Mouse (Mus musculus) kidney, adult 2 months (tissue): Measurements from ENCODE around the gene Exoc6. TPM values are rescaled to one million over a fixed set of nuclear protein-coding genes. Genes with fewer than 3 reads are reported as not detected.

ENCODE experiments used
- DNase-seq: peaks from one replicate; pipeline ENCODE4 v3.0.0; 2021
- H3K27ac ChIP-seq: fragments of 200-500 bp; 2 replicates; pipeline ENCODE4 v1.5.1; 2012; ENCODE audit warnings: low read depth, low read length, control low read depth, inconsistent platforms; ENCODE audit not compliant: insufficient read depth
- H3K27me3 ChIP-seq: fragments of 200-500 bp; replicated peaks from 2 replicates; pipeline ENCODE4 v1.6.1; 2012; ENCODE audit warnings: mild to moderate bottlenecking, moderate library complexity, low read length, inconsistent platforms; ENCODE audit not compliant: control insufficient read depth, insufficient read depth
- H3K36me3 ChIP-seq: fragments of 200-500 bp; 2 replicates; pipeline ENCODE4 v1.6.1; 2012; ENCODE audit warnings: mild to moderate bottlenecking, moderate library complexity, low read length, inconsistent platforms; ENCODE audit not compliant: control insufficient read depth, insufficient read depth
- H3K4me1 ChIP-seq: fragments of 200-500 bp; 2 replicates; pipeline ENCODE4 v1.6.1; 2011; ENCODE audit warnings: low read length; ENCODE audit not compliant: control insufficient read depth, insufficient read depth
- H3K4me3 ChIP-seq: fragments of 200-500 bp; 2 replicates; pipeline ENCODE4 v1.5.1; 2011; ENCODE audit warnings: mild to moderate bottlenecking, low read depth, low read length, control low read depth; ENCODE audit not compliant: insufficient read depth
- CTCF ChIP-seq: fragments of 200-500 bp; conservative IDR thresholded peaks from 2 replicates; pipeline ENCODE4 v1.5.1; 2011; ENCODE audit warnings: low read depth, mild to moderate bottlenecking, control low read depth, low read length, moderate library complexity, mixed read lengths; ENCODE audit not compliant: insufficient read depth, insufficient read length
- POLR2A ChIP-seq: fragments of 200-500 bp; IDR thresholded peaks from one replicate; pipeline ENCODE4 v1.6.1; 2011; ENCODE audit warnings: low read depth, low read length, control low read depth
- WGBS: fragments of 180-500 bp; shearing (Covaris S2); methylation state at CpG from one replicate; pipeline ENCODE4 v1.1.7; 2018; 5-methylcytosine and 5-hydroxymethylcytosine counted together
- polyA plus RNA-seq: library from polyadenylated mRNA; depleted of rRNA; stranded (reverse); fragments of >200 nt; gene quantifications from 2 replicates; pipeline ENCODE4 v1.2.3, GENCODE M21; 2012

Gene Exoc6
- polyA plus RNA-seq, 1 experiment: 28.8 TPM

DNA sequence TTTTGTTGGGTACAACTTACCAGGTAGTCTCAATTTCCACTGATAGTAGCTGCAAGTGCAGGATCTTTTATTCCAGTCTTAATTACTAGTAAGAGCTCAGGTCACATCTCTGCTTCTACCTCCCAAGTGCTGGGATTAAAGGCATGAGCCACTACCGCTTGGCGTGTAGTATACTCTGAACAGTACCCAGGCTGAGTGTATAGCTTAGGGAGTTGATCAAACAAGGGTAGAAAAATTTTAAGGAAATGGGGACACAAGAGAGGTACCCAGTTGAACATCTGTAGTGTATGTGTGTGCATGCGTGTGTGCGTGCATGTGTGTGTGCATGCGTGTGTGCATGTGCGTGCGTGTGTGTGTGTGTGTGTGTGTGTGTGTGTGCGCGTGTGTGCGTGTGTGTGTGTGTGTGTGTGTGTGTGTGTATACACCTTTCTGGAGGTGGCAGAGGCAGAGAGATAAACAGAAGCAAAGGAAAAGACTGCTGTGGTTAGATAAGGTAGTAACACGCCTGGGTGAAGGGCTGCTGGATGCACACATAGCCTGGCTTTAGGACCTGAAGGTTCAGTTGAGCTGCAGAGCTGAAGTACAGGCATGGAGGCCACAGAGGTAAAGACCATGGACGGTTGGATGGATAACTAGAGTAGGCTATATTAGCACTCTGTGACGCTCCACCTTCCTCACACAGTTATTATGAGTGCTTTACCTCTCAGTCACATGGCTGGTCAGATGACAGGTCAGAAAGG is 117.8 kb downstream of the Exoc6 start:
- no peak overlapping the region for H3K4me3 ChIP-seq
- no peaks in the 10 kb centered on the region; the same call in 1 of the 2 replicates for H3K36me3 ChIP-seq
- no peak overlapping the region for H3K27ac ChIP-seq
- no peaks in the 10 kb centered on the region for H3K27me3 ChIP-seq
- no peak for DNase-seq
- TF ChIP-seq CTCF (no peak), POLR2A (no peak)
- H3K4me1 ChIP-seq: 0 out of 2 replicates have a peak, but pooled peaks cover 3% of the 10 kb centered on the region
- 75% methylated on average over 13 of the region's 13 CpGs for WGBS

DNA sequence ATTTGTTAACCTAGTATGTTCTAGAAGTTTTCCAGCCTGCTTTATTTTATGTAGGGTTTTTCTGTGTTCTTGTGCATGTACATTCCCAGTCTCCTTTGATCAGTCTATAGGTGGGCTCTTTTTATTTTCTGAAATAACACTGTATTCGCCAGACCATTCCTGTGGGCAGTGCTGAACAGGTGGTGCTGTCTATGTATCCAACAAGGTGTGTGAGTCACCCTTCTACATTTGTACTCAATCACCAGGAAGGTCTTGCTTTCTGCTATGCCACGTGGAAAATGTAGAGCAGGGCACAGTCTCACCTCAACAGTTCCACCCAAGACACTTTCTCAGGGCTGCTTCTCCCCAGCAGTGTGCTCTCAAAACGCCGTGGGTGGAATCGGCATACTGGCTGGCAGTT is 118.4 kb downstream of the Exoc6 start:
- WGBS: 87% methylated on average over 5 of the region's 5 CpGs
- Histone ChIP-seq H3K4me1 (0 out of 2 replicates have a peak, but pooled peaks cover 2% of the 10 kb centered on the region), H3K27me3 (no peaks in the 10 kb centered on the region), H3K27ac (no peak overlapping the region), H3K4me3 (no peak overlapping the region), H3K36me3 (no peaks in the 10 kb centered on the region; the same call in 1 of the 2 replicates)
- no peak for TF ChIP-seq CTCF
- no peak for TF ChIP-seq POLR2A
- no peak for DNase-seq

- Histone ChIP-seq H3K27ac (no peak overlapping the region), H3K27me3 (no peaks in the 10 kb centered on the region), H3K4me1 (no peaks in the 10 kb centered on the region), H3K4me3 (no peak overlapping the region), H3K36me3 (no peaks in the 10 kb centered on the region; the same call in 1 of the 2 replicates)
- TF ChIP-seq POLR2A (no peak), CTCF (no peak)
- 75% methylated on average over 5 of the region's 5 CpGs for WGBS
- no peak for DNase-seq
These were observed 119.3 kb downstream of the Exoc6 start for GRCm38 (mm10) chr19:37669486-37669885.

- no peak overlapping the region for H3K27ac ChIP-seq
- no peak for DNase-seq
- H3K36me3 ChIP-seq: no peaks in the 10 kb centered on the region
- no peaks in the 10 kb centered on the region for H3K4me1 ChIP-seq
- no peak overlapping the region for H3K4me3 ChIP-seq
- no peaks in the 10 kb centered on the region for H3K27me3 ChIP-seq
- WGBS: 53% methylated on average over 12 of the region's 12 CpGs
- no peak for TF ChIP-seq CTCF
- TF ChIP-seq POLR2A: no peak
These were observed 123.2 kb downstream of the Exoc6 start for GRCm38 (mm10) chr19:37673393-37673792.

GRCm38 (mm10) chr19:37685281-37685680 is 135.1 kb downstream of the Exoc6 start, which contains the start of gene Cyp26c1:
Gene Cyp26c1, plus strand, starts transcription at chr19:37685581.
- H3K36me3 ChIP-seq: peaks cover 2% of the 10 kb centered on the region
- no peak for TF ChIP-seq CTCF
- no peak for TF ChIP-seq POLR2A
- H3K4me1 ChIP-seq: no peaks in the 10 kb centered on the region
- no peak for DNase-seq
- no peaks in the 10 kb centered on the region for H3K27me3 ChIP-seq
- WGBS: 62% methylated on average over 6 of the region's 6 CpGs
- no peak within 1 kb of the TSS for H3K27ac ChIP-seq
- no peak within 1 kb of the TSS for H3K4me3 ChIP-seq

- H3K27ac ChIP-seq: no peak overlapping the region
- WGBS: 69% methylated on average over 23 of the region's 23 CpGs
- H3K4me1 ChIP-seq: no peaks in the 10 kb centered on the region
- DNase-seq: no peak
- TF ChIP-seq CTCF (no peak), POLR2A (no peak)
- peaks cover 2% of the 10 kb centered on the region for H3K36me3 ChIP-seq
- no peaks in the 10 kb centered on the region for H3K27me3 ChIP-seq
- no peak overlapping the region for H3K4me3 ChIP-seq
These were observed 136.1 kb downstream of the Exoc6 start for GRCm38 (mm10) chr19:37686347-37686746.

GRCm38 (mm10) chr19:37686941-37687850 is 137.0 kb downstream of the Exoc6 start:
- Histone ChIP-seq H3K4me3 (no peak overlapping the region), H3K27ac (no peak overlapping the region), H3K4me1 (no peaks in the 10 kb centered on the region), H3K36me3 (peaks cover 2% of the 10 kb centered on the region), H3K27me3 (no peaks in the 10 kb centered on the region)
- 47% methylated on average over 62 of the region's 62 CpGs for WGBS
- TF ChIP-seq CTCF: no peak
- TF ChIP-seq POLR2A: no peak
- DNase-seq: no peak
